Mouse (Mus musculus): Measurements from ENCODE around the gene Ndnf. TPM values are rescaled to one million over a fixed set of nuclear protein-coding genes. Genes with fewer than 3 reads are reported as not detected.

The Ndnf gene
- polyA plus RNA-seq, 1 experiment from 2014 or later = 4.5 TPM

DNA sequence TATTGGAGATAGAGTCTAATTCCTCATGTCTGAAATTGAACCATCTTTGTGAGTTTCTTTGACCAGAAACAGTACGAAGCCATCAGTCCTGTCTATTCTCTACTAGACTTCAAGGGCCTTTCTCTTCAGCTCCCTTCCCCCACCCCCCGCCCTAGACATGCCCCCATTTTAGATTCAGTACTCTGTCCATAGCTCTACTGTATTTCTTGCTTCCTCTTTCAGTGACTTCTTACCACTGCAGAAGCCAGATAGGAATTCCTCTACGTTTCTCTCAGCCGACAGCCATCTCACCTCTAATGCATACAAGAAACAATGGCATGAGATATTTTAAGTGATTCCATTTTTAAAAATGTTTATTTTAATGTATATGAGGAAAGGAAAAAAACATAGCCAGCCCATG lies 10.1 kb upstream of the Ndnf start:
- no peak overlapping the region for H3K9ac ChIP-seq (ENCODE audit: low read length)
- H3K9me3 ChIP-seq (replicated peaks; ENCODE audit: control insufficient read depth, low read length) = no peaks in the 10 kb centered on the region
- ATAC-seq = no peak
- no peaks in the 10 kb centered on the region for H3K36me3 ChIP-seq (ENCODE audit: control insufficient read depth, insufficient read depth, low read length)
- no peak for DNase-seq (ENCODE audit: low spot score)
- WGBS = 77% methylated on average over 4 of the region's 4 CpGs
- H3K4me2 ChIP-seq (ENCODE audit: low read length) = no peak overlapping the region
- H3K4me3 ChIP-seq (ENCODE audit: low read depth, low read length) = no peak overlapping the region
- H3K27ac ChIP-seq (ENCODE audit: low read depth, low read length) = no peak overlapping the region
- H3K27me3 ChIP-seq (replicated peaks; ENCODE audit: control insufficient read depth, insufficient read depth, low read length) = no peaks in the 10 kb centered on the region
- no peaks in the 10 kb centered on the region; the same call in 1 of the 2 replicates for H3K4me1 ChIP-seq (ENCODE audit: control insufficient read depth, insufficient read depth, low read length)

DNA sequence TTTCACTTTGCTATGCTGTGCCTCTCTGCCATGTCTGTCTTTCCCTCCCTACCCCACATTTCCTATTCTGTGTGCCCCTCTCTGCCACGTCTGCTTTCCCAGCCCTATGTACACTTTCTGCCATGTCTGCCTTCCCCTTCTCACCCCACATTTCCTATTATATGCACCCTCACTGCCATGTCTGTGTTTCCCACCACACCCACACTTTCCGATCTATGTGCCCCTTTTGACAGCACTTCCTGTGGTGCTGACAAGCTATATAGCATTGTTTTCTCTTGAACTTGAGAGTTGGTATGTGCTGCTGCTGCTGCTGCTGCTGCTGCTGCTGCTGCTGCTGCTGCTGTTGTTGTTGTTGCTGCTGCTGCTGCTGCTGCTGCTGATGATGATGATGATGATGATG lies 9.3 kb upstream of the Ndnf start:
- Histone ChIP-seq H3K4me1 (ENCODE audit: control insufficient read depth, insufficient read depth, low read length) (no peaks in the 10 kb centered on the region; the same call in 1 of the 2 replicates), H3K27me3 (replicated peaks; ENCODE audit: control insufficient read depth, insufficient read depth, low read length) (no peaks in the 10 kb centered on the region), H3K4me2 (ENCODE audit: low read length) (no peak overlapping the region), H3K27ac (ENCODE audit: low read depth, low read length) (no peak overlapping the region), H3K9ac (ENCODE audit: low read length) (no peak overlapping the region), H3K36me3 (ENCODE audit: control insufficient read depth, insufficient read depth, low read length) (no peaks in the 10 kb centered on the region), H3K4me3 (ENCODE audit: low read depth, low read length) (no peak overlapping the region), H3K9me3 (replicated peaks; ENCODE audit: control insufficient read depth, low read length) (no peaks in the 10 kb centered on the region)
- ATAC-seq (no peak), DNase-seq (ENCODE audit: low spot score) (no peak)
- 74% methylated on average over 2 of the region's 2 CpGs for WGBS

- no peaks in the 10 kb centered on the region for H3K27me3 ChIP-seq (replicated peaks; ENCODE audit: control insufficient read depth, insufficient read depth, low read length)
- H3K4me3 ChIP-seq (ENCODE audit: low read depth, low read length) = no peak overlapping the region
- WGBS = 80% methylated on average over 6 of the region's 6 CpGs
Measured at GRCm38 (mm10) chr6:65663990-65664389, 7.4 kb upstream of the Ndnf start.

DNA sequence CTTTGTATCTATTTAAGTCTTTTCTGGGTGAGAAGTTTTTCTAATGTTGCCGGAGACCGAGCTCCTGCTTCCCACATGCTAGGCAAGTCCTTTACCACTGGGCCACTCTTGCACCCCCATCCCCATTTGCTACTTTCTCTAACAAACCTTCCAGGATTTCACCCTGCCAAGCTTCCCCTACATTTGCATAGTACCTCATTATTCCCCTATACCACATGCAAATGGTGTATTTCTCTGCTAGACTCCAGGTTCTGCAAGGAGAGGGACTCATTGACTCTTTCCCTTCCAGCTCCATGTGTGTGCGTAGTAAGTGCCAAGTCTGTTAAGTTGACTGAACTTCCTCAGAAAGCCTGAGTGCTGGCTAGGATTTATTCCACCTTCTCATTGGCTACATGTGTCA lies 5.1 kb upstream of the Ndnf start:
- H3K27ac ChIP-seq (ENCODE audit: low read depth, low read length) = no peak overlapping the region
- no peak overlapping the region for H3K9ac ChIP-seq (ENCODE audit: low read length)
- H3K4me3 ChIP-seq (ENCODE audit: low read depth, low read length) = no peak overlapping the region
- H3K4me2 ChIP-seq (ENCODE audit: low read length) = no peak overlapping the region
- no peaks in the 10 kb centered on the region for H3K36me3 ChIP-seq (ENCODE audit: control insufficient read depth, insufficient read depth, low read length)
- 54% methylated on average over 3 of the region's 3 CpGs for WGBS
- H3K4me1 ChIP-seq (ENCODE audit: control insufficient read depth, insufficient read depth, low read length) = no peaks in the 10 kb centered on the region; the same call in none of the 2 replicates
- ATAC-seq (peak; percentile 16; the same call in 1 of the 2 replicates), DNase-seq (ENCODE audit: low spot score) (peak; percentile 30)
- H3K27me3 ChIP-seq (replicated peaks; ENCODE audit: control insufficient read depth, insufficient read depth, low read length) = no peaks in the 10 kb centered on the region
- H3K9me3 ChIP-seq (replicated peaks; ENCODE audit: control insufficient read depth, low read length) = no peaks in the 10 kb centered on the region

More at GRCm38 (mm10) chr6:65663990-65664389, 7.4 kb upstream of the Ndnf start:
- DNase-seq (ENCODE audit: low spot score) = no peak
- Histone ChIP-seq H3K4me2 (ENCODE audit: low read length) (no peak overlapping the region), H3K27ac (ENCODE audit: low read depth, low read length) (no peak overlapping the region), H3K9ac (ENCODE audit: low read length) (no peak overlapping the region), H3K9me3 (replicated peaks; ENCODE audit: control insufficient read depth, low read length) (no peaks in the 10 kb centered on the region), H3K4me1 (ENCODE audit: control insufficient read depth, insufficient read depth, low read length) (no peaks in the 10 kb centered on the region; the same call in 1 of the 2 replicates), H3K36me3 (ENCODE audit: control insufficient read depth, insufficient read depth, low read length) (no peaks in the 10 kb centered on the region)
- ATAC-seq = no peak

GRCm38 (mm10) chr6:65669971-65670370 lies 1.4 kb upstream of the Ndnf start:
- WGBS = 34% methylated on average over 2 of the region's 2 CpGs
- peaks cover 5% of the 10 kb centered on the region for H3K4me1 ChIP-seq (ENCODE audit: control insufficient read depth, insufficient read depth, low read length)
- DNase-seq (ENCODE audit: low spot score) (no peak), ATAC-seq (no peak)
- H3K27ac ChIP-seq (ENCODE audit: low read depth, low read length) = no peak overlapping the region
- no peaks in the 10 kb centered on the region for H3K36me3 ChIP-seq (ENCODE audit: control insufficient read depth, insufficient read depth, low read length)
- H3K9me3 ChIP-seq (replicated peaks; ENCODE audit: control insufficient read depth, low read length) = no peaks in the 10 kb centered on the region
- no peak overlapping the region for H3K9ac ChIP-seq (ENCODE audit: low read length)
- H3K4me3 ChIP-seq (ENCODE audit: low read depth, low read length) = no peak overlapping the region
- H3K4me2 ChIP-seq (ENCODE audit: low read length) = no peak overlapping the region
- no peaks in the 10 kb centered on the region for H3K27me3 ChIP-seq (replicated peaks; ENCODE audit: control insufficient read depth, insufficient read depth, low read length)

GRCm38 (mm10) chr6:65670981-65671411 lies 394 bp upstream of the Ndnf start:
- Histone ChIP-seq H3K4me3 (ENCODE audit: low read depth, low read length) (peak overlapping the region; percentile 52), H3K36me3 (ENCODE audit: control insufficient read depth, insufficient read depth, low read length) (no peaks in the 10 kb centered on the region), H3K4me2 (ENCODE audit: low read length) (peak overlapping the region; percentile 96), H3K27me3 (replicated peaks; ENCODE audit: control insufficient read depth, insufficient read depth, low read length) (no peaks in the 10 kb centered on the region), H3K27ac (ENCODE audit: low read depth, low read length) (no peak overlapping the region), H3K9ac (ENCODE audit: low read length) (peak overlapping the region; percentile 56), H3K9me3 (replicated peaks; ENCODE audit: control insufficient read depth, low read length) (no peaks in the 10 kb centered on the region), H3K4me1 (ENCODE audit: control insufficient read depth, insufficient read depth, low read length) (peaks cover 5% of the 10 kb centered on the region)
- ATAC-seq = peak; percentile 36; the same call in 1 of the 2 replicates
- 2% methylated on average over 17 of the region's 21 CpGs for WGBS
- DNase-seq (ENCODE audit: low spot score) = peak; percentile 50

DNA sequence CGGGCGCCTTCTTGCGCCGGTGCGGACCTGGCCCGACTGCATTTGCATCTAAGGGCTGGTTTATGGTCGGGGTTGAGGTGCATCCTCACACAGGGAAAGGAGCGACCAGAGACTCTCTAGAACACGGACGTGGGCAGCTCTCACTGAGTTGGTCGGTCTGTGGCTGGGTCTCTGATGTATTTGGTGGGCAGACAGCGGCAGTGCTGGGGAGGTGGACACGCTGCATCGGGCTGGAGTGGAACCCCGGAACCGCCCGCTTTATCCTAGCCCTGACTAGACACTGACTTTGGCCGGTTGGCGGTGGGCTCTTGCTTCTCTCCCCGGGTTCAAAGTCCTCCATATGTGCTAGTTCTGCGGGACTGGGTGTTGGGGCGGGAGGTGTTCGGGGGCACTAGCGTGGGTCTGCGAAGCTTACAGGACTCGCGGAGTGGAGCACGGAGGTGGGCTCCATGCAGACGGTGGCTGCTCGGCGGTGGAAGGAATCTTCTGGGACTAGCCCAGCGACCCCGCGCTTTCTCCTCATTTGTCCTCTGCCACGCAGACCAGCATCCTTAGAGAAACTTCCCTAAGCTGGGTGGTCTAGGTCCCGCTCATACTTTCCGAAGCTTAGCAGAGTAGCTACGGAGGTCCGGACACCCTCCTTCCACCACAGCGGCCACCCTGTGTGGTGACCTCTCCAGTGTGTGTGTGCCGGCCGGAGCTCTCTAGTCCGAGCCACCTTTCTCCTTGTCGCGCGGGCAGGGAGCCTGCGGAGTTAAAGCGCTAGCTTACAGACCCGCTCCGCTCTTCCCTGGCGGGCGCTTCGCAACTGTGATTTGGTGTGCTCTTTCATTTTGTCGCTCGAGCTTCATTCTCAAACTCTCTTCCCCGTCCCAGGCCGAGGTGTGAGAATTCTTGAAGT lies 991 bp downstream of the Ndnf start:
- H3K4me1 ChIP-seq (ENCODE audit: control insufficient read depth, insufficient read depth, low read length) = peaks cover 5% of the 10 kb centered on the region; the same call in 1 of the 2 replicates
- peak overlapping the region; percentile 63 for H3K9ac ChIP-seq (ENCODE audit: low read length)
- DNase-seq (ENCODE audit: low spot score) (peak; percentile 64), ATAC-seq (peak; percentile 47)
- no peaks in the 10 kb centered on the region for H3K9me3 ChIP-seq (replicated peaks; ENCODE audit: control insufficient read depth, low read length)
- H3K4me2 ChIP-seq (ENCODE audit: low read length) = peak overlapping the region; percentile 96
- 0 out of 2 replicates have a peak overlapping the region, but pooled peaks have one; percentile 9 for H3K27ac ChIP-seq (ENCODE audit: low read depth, low read length)
- peak overlapping the region; percentile 52 for H3K4me3 ChIP-seq (ENCODE audit: low read depth, low read length)
- no peaks in the 10 kb centered on the region for H3K27me3 ChIP-seq (replicated peaks; ENCODE audit: control insufficient read depth, insufficient read depth, low read length)
- no peaks in the 10 kb centered on the region for H3K36me3 ChIP-seq (ENCODE audit: control insufficient read depth, insufficient read depth, low read length)
- under 1% methylated on average over 57 of the region's 57 CpGs for WGBS

DNA sequence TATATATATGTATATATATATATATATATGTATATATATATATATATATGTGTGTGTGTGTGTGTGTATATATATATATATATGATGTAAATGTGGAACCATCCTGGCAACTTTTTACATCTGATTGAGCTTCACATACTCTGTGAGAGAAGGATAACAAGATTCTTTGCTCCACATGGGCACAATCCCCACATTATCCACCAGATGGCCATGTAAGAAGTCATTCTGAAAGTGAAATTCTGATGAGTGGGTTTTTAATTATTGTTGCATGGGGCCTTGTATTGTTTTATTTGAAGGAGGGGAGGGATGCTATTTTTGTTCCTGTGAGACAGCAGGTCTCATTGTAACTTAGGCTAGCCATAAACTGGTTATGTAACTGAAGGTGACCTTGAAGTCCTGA lies 22.5 kb downstream of the Ndnf start:
- Histone ChIP-seq H3K9me3 (replicated peaks; ENCODE audit: control insufficient read depth, low read length) (no peaks in the 10 kb centered on the region), H3K4me1 (ENCODE audit: control insufficient read depth, insufficient read depth, low read length) (no peaks in the 10 kb centered on the region), H3K36me3 (ENCODE audit: control insufficient read depth, insufficient read depth, low read length) (no peaks in the 10 kb centered on the region), H3K9ac (ENCODE audit: low read length) (no peak overlapping the region), H3K27me3 (replicated peaks; ENCODE audit: control insufficient read depth, insufficient read depth, low read length) (no peaks in the 10 kb centered on the region), H3K4me3 (ENCODE audit: low read depth, low read length) (no peak overlapping the region), H3K4me2 (ENCODE audit: low read length) (no peak overlapping the region), H3K27ac (ENCODE audit: low read depth, low read length) (no peak overlapping the region)
- DNase-seq (ENCODE audit: low spot score) (peak; percentile 11), ATAC-seq (no peak)

GRCm38 (mm10) chr6:65720676-65721075 lies 49.3 kb downstream of the Ndnf start:
- Histone ChIP-seq H3K4me2 (ENCODE audit: low read length) (no peak overlapping the region), H3K27me3 (replicated peaks; ENCODE audit: control insufficient read depth, insufficient read depth, low read length) (no peaks in the 10 kb centered on the region), H3K36me3 (ENCODE audit: control insufficient read depth, insufficient read depth, low read length) (no peaks in the 10 kb centered on the region), H3K4me1 (ENCODE audit: control insufficient read depth, insufficient read depth, low read length) (no peaks in the 10 kb centered on the region), H3K27ac (ENCODE audit: low read depth, low read length) (no peak overlapping the region), H3K9ac (ENCODE audit: low read length) (no peak overlapping the region), H3K9me3 (replicated peaks; ENCODE audit: control insufficient read depth, low read length) (no peaks in the 10 kb centered on the region), H3K4me3 (ENCODE audit: low read depth, low read length) (no peak overlapping the region)
- ATAC-seq = no peak
- no peak for DNase-seq (ENCODE audit: low spot score)
- 75% methylated on average over 1 of the region's 1 CpGs for WGBS
